Mouse (Mus musculus): ENCODE measurements around the gene Phldb1. TPM values are rescaled to one million over a fixed set of nuclear protein-coding genes. Genes with fewer than 3 reads are reported as not detected.
A peak's percentile ranks its signal among the peaks of the same experiment; 100 is the strongest.

Phldb1 gene
- polyA plus RNA-seq, 1 experiment from 2014 or later: 23.7 TPM

GRCm38 (mm10) chr9:44717822-44718242, 17.2 kb downstream of the Phldb1 start:
- H3K27ac ChIP-seq: peak overlapping the region; percentile 71
- no peaks in the 10 kb centered on the region for H3K27me3 ChIP-seq

GRCm38 (mm10) chr9:44716997-44717821, 17.8 kb downstream of the Phldb1 start:
- peaks cover 25% of the 10 kb centered on the region for H3K36me3 ChIP-seq
- H3K4me1 ChIP-seq (replicated peaks): peaks cover 44% of the 10 kb centered on the region
- H3K27ac ChIP-seq: peak overlapping the region; percentile 71; the same call in 1 of the 2 replicates
- H3K27me3 ChIP-seq: no peaks in the 10 kb centered on the region
- H3K9me3 ChIP-seq (replicated peaks): no peaks in the 10 kb centered on the region
- H3K4me3 ChIP-seq: no peak overlapping the region
- 71% methylated on average over 6 of the region's 6 CpGs for WGBS
- ATAC-seq (replicated peaks; ENCODE audit: insufficient number of reproducible peaks, insufficient read depth, low FRiP score, low read depth): no peak
- H3K4me2 ChIP-seq: no peak overlapping the region
- H3K9ac ChIP-seq: no peak overlapping the region

More at GRCm38 (mm10) chr9:44717822-44718242, 17.2 kb downstream of the Phldb1 start:
- Histone ChIP-seq H3K9me3 (replicated peaks) (no peaks in the 10 kb centered on the region), H3K36me3 (peaks cover 20% of the 10 kb centered on the region), H3K4me3 (no peak overlapping the region), H3K9ac (no peak overlapping the region), H3K4me2 (no peak overlapping the region), H3K4me1 (replicated peaks) (peaks cover 50% of the 10 kb centered on the region)
- ATAC-seq (replicated peaks; ENCODE audit: insufficient number of reproducible peaks, insufficient read depth, low FRiP score, low read depth): no peak
- WGBS: 69% methylated on average over 10 of the region's 10 CpGs

DNA sequence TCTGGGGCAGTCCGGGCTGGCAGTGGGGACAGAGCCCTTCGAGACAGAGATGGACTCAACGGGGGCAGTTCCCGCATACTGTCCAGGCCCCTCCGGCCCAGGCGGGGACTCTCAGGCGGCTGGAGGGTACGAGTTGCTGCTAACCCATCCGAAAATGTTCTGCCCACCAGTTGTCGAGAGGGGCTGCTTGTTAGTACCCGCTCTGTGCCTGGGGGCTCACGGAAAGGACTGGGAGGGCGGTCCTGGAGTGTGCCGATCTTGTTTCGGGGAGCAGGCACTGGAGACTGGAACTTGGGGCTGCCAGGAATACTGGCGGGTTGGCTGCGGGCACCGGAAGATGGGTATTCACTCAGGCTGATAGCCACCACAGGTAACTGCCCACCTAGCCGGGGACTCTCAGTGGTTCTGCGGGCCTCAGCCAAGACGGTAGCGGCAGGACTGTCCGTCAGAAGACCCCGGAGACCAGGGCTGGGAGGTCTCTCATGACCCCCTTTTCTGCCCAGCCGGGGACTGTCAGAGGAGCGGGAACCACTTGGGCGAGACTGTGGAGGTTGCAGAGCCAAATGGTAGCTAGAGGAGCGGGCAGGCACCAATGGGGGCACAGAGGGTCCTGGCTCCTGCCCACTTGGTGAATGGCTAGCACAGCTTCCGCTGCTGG, 19.2 kb downstream of the Phldb1 start:
- Histone ChIP-seq H3K9me3 (replicated peaks) (no peaks in the 10 kb centered on the region), H3K27ac (no peak overlapping the region), H3K4me1 (replicated peaks) (peaks cover 36% of the 10 kb centered on the region), H3K4me3 (no peak overlapping the region), H3K4me2 (no peak overlapping the region), H3K27me3 (no peaks in the 10 kb centered on the region), H3K36me3 (peaks cover 32% of the 10 kb centered on the region), H3K9ac (no peak overlapping the region)
- 92% methylated on average over 29 of the region's 29 CpGs for WGBS
- ATAC-seq (replicated peaks; ENCODE audit: insufficient number of reproducible peaks, insufficient read depth, low FRiP score, low read depth): no peak

- no peak for ATAC-seq (replicated peaks; ENCODE audit: insufficient number of reproducible peaks, insufficient read depth, low FRiP score, low read depth)
- peaks cover 39% of the 10 kb centered on the region for H3K36me3 ChIP-seq
- H3K9ac ChIP-seq: no peak overlapping the region
- H3K4me1 ChIP-seq (replicated peaks): peaks cover 29% of the 10 kb centered on the region
- H3K4me3 ChIP-seq: no peak overlapping the region
- 84% methylated on average over 17 of the region's 17 CpGs for WGBS
- no peak overlapping the region for H3K4me2 ChIP-seq
- H3K27me3 ChIP-seq: no peaks in the 10 kb centered on the region
- H3K9me3 ChIP-seq (replicated peaks): no peaks in the 10 kb centered on the region
- no peak overlapping the region for H3K27ac ChIP-seq
Measured at GRCm38 (mm10) chr9:44715109-44715508, 19.9 kb downstream of the Phldb1 start.

DNA sequence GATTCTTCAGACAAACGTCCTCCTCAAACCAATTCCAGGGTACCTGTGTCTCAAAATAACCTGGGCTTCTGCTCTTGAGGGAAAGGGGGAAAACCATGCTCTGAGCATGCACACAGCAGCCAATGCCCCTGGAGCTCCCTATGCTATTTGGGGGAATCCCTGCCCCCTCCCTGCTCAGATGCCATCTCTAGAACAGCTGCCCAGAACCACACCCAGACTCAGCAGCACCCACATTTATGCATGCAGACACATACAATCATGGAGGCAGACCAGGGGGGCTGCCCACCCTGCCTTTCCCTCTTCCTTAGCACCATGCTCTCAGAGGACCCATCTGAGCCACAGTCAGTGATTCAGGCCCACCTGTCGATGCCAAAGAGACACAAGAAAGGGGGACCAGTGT, 21.4 kb downstream of the Phldb1 start:
- Histone ChIP-seq H3K36me3 (peaks cover 39% of the 10 kb centered on the region), H3K9ac (no peak overlapping the region), H3K4me2 (no peak overlapping the region), H3K4me1 (replicated peaks) (peaks cover 28% of the 10 kb centered on the region), H3K4me3 (no peak overlapping the region), H3K27ac (no peak overlapping the region), H3K27me3 (no peaks in the 10 kb centered on the region), H3K9me3 (replicated peaks) (no peaks in the 10 kb centered on the region)
- ATAC-seq (replicated peaks; ENCODE audit: insufficient number of reproducible peaks, insufficient read depth, low FRiP score, low read depth): no peak
- 58% methylated on average over 2 of the region's 2 CpGs for WGBS

- H3K4me3 ChIP-seq: no peak overlapping the region
- WGBS: 76% methylated on average over 6 of the region's 6 CpGs
- no peaks in the 10 kb centered on the region for H3K27me3 ChIP-seq
- ATAC-seq (replicated peaks; ENCODE audit: insufficient number of reproducible peaks, insufficient read depth, low FRiP score, low read depth): no peak
- peaks cover 39% of the 10 kb centered on the region for H3K36me3 ChIP-seq
- H3K9ac ChIP-seq: no peak overlapping the region
- peaks cover 26% of the 10 kb centered on the region for H3K4me1 ChIP-seq (replicated peaks)
- no peak overlapping the region for H3K27ac ChIP-seq
- H3K4me2 ChIP-seq: no peak overlapping the region
- H3K9me3 ChIP-seq (replicated peaks): no peaks in the 10 kb centered on the region
Measured at GRCm38 (mm10) chr9:44713080-44713479, 21.9 kb downstream of the Phldb1 start.

- Histone ChIP-seq H3K36me3 (peaks cover 43% of the 10 kb centered on the region), H3K4me3 (no peak overlapping the region), H3K9me3 (replicated peaks) (no peaks in the 10 kb centered on the region), H3K27me3 (no peaks in the 10 kb centered on the region), H3K4me1 (replicated peaks) (peaks cover 20% of the 10 kb centered on the region), H3K9ac (no peak overlapping the region), H3K27ac (no peak overlapping the region), H3K4me2 (no peak overlapping the region)
- WGBS: 63% methylated on average over 17 of the region's 17 CpGs
- no peak for ATAC-seq (replicated peaks; ENCODE audit: insufficient number of reproducible peaks, insufficient read depth, low FRiP score, low read depth)
Measured at GRCm38 (mm10) chr9:44711602-44712001, 23.4 kb downstream of the Phldb1 start.

- Histone ChIP-seq H3K36me3 (peaks cover 38% of the 10 kb centered on the region; the same call in 1 of the 2 replicates), H3K4me1 (replicated peaks) (peaks cover 20% of the 10 kb centered on the region), H3K4me2 (no peak overlapping the region), H3K27ac (no peak overlapping the region), H3K27me3 (no peaks in the 10 kb centered on the region), H3K4me3 (no peak overlapping the region), H3K9ac (no peak overlapping the region), H3K9me3 (replicated peaks) (no peaks in the 10 kb centered on the region)
- 69% methylated on average over 5 of the region's 5 CpGs for WGBS
- ATAC-seq (replicated peaks; ENCODE audit: insufficient number of reproducible peaks, insufficient read depth, low FRiP score, low read depth): no peak
Measured at GRCm38 (mm10) chr9:44710213-44710612, 24.8 kb downstream of the Phldb1 start.

DNA sequence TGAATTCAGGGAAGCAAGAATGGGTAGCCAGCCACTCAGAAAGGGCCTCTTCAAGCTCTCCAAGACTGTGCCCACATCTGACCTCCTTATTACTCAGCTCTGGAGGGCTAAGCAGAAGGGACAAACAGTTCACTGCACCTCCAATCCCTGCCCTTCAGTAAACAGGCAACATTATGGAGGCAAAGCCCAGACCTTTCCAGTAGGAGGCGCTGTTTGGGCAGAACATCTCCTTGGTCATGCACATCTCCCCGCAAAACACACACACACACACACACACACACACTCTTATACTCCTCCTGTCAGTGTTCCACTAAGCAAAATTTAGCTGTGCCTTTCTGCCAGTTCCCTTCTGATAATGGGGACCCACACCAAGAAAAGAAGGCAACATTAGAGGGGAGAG, 25.4 kb downstream of the Phldb1 start:
- no peak overlapping the region for H3K9ac ChIP-seq
- 62% methylated on average over 2 of the region's 2 CpGs for WGBS
- H3K4me1 ChIP-seq (replicated peaks): peaks cover 20% of the 10 kb centered on the region
- ATAC-seq (replicated peaks; ENCODE audit: insufficient number of reproducible peaks, insufficient read depth, low FRiP score, low read depth): no peak
- H3K9me3 ChIP-seq (replicated peaks): no peaks in the 10 kb centered on the region
- no peak overlapping the region for H3K4me3 ChIP-seq
- H3K27ac ChIP-seq: peak overlapping the region; percentile 63; the same call in 1 of the 2 replicates
- no peak overlapping the region for H3K4me2 ChIP-seq
- H3K36me3 ChIP-seq: peaks cover 36% of the 10 kb centered on the region; the same call in 1 of the 2 replicates
- no peaks in the 10 kb centered on the region for H3K27me3 ChIP-seq

DNA sequence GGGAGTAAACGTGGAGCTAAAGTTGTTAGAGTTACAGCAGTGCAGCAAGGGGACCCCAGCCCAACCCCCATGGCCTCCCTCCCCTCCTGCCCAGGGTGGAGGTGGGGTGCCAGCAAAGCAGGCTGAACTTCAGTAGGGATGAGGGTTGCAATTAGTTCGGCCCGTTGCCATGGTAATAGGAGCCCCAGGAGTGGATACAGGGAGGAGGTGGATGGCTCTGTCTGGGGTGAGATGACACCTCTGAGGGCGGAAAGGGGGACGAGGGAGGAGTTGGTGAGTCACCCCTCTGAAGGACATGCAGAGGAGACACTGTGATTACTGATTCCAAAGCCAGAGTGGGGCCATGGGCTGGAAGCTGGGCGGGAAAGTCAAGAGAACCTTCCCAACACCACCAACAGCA, 26.1 kb downstream of the Phldb1 start:
- H3K27ac ChIP-seq: peak overlapping the region; percentile 63
- peaks cover 20% of the 10 kb centered on the region for H3K4me1 ChIP-seq (replicated peaks)
- H3K9ac ChIP-seq: peak overlapping the region; percentile 54; the same call in 1 of the 2 replicates
- H3K4me3 ChIP-seq: peak overlapping the region; percentile 52
- peak; percentile 33; the same call in 1 of the 2 replicates for ATAC-seq (replicated peaks; ENCODE audit: insufficient number of reproducible peaks, insufficient read depth, low FRiP score, low read depth)
- H3K36me3 ChIP-seq: peaks cover 33% of the 10 kb centered on the region; the same call in 1 of the 2 replicates
- no peaks in the 10 kb centered on the region for H3K27me3 ChIP-seq
- 26% methylated on average over 6 of the region's 6 CpGs for WGBS
- peak overlapping the region; percentile 73 for H3K4me2 ChIP-seq
- no peaks in the 10 kb centered on the region for H3K9me3 ChIP-seq (replicated peaks)

GRCm38 (mm10) chr9:44708429-44708765, 26.6 kb downstream of the Phldb1 start:
- no peaks in the 10 kb centered on the region for H3K9me3 ChIP-seq (replicated peaks)
- H3K27ac ChIP-seq: peak overlapping the region; percentile 63
- H3K4me3 ChIP-seq: peak overlapping the region; percentile 52

More at GRCm38 (mm10) chr9:44708429-44708765, 26.6 kb downstream of the Phldb1 start:
- Histone ChIP-seq H3K36me3 (peaks cover 39% of the 10 kb centered on the region; the same call in 1 of the 2 replicates), H3K27me3 (no peaks in the 10 kb centered on the region), H3K4me2 (peak overlapping the region; percentile 73), H3K4me1 (replicated peaks) (peaks cover 20% of the 10 kb centered on the region), H3K9ac (peak overlapping the region; percentile 54)
- WGBS: 3% methylated on average over 24 of the region's 24 CpGs
- ATAC-seq (replicated peaks; ENCODE audit: insufficient number of reproducible peaks, insufficient read depth, low FRiP score, low read depth): peak; percentile 88
